Mouse (Mus musculus) limb, embryonic 12.5 days (tissue): ENCODE data around the gene Exoc3l2. TPM values are rescaled to one million over a fixed set of nuclear protein-coding genes. Genes with fewer than 3 reads are reported as not detected.

Experiments used
- ATAC-seq: fragments of 200-750 bp; cut with Nextera tagmentation; 2 replicates; pipeline ENCODE4 v1.8.0; 2017; ENCODE audit warnings: low read depth, moderate TSS enrichment; ENCODE audit not compliant: insufficient number of reproducible peaks, insufficient read depth, low FRiP score, low TSS enrichment
- H3K27ac ChIP-seq: fragments of 300-500 bp; sonication (generic); 2 replicates; pipeline ENCODE4 v1.5.1; 2016; ENCODE audit warnings: mild to moderate bottlenecking, moderate library complexity
- H3K27me3 ChIP-seq: fragments of 300-500 bp; sonication (generic); 2 replicates; pipeline ENCODE4 v1.6.1; 2016; ENCODE audit warnings: mild to moderate bottlenecking, moderate library complexity
- H3K36me3 ChIP-seq: fragments of 300-500 bp; sonication (generic); 2 replicates; pipeline ENCODE4 v1.6.1; 2016; ENCODE audit warnings: mild to moderate bottlenecking, moderate library complexity
- H3K4me1 ChIP-seq: fragments of 300-500 bp; sonication (generic); replicated peaks from 2 replicates; pipeline ENCODE4 v1.6.1; 2016
- H3K4me2 ChIP-seq: fragments of 300-500 bp; sonication (generic); 2 replicates; pipeline ENCODE4 v1.6.1; 2016; ENCODE audit warnings: mild to moderate bottlenecking, moderate library complexity
- H3K4me3 ChIP-seq: fragments of 300-500 bp; sonication (generic); replicated peaks from 2 replicates; pipeline ENCODE4 v1.5.1; 2016; ENCODE audit warnings: mild to moderate bottlenecking
- H3K9ac ChIP-seq: fragments of 300-500 bp; sonication (generic); replicated peaks from 2 replicates; pipeline ENCODE4 v1.6.1; 2016; ENCODE audit warnings: mild to moderate bottlenecking, moderate library complexity
- H3K9me3 ChIP-seq: fragments of 300-500 bp; sonication (generic); 2 replicates; pipeline ENCODE4 v1.6.1; 2016; ENCODE audit warnings: mild to moderate bottlenecking, moderate library complexity
- WGBS: fragments of 180-500 bp; shearing (Covaris S2); methylation state at CpG from one replicate; pipeline ENCODE4 v1.1.7; 2016; 5-methylcytosine and 5-hydroxymethylcytosine counted together
- polyA plus RNA-seq: library from polyadenylated mRNA; unstranded; fragments of >200 nt; fragmentation: Nextera tagmentation; extraction: Ambion mirVana; gene quantifications from 2 replicates; pipeline ENCODE4 v1.2.1, GENCODE M21; 2016

Exoc3l2 gene
- polyA plus RNA-seq, 1 experiment from 2014 or later = 1.5 TPM

GRCm38 (mm10) chr7:19546007-19546406 lies 82.9 kb downstream of the Exoc3l2 start:
- H3K9me3 ChIP-seq = no peaks in the 10 kb centered on the region
- H3K4me3 ChIP-seq = no peak overlapping the region
- H3K4me2 ChIP-seq = no peak overlapping the region
- no peak overlapping the region for H3K9ac ChIP-seq
- no peaks in the 10 kb centered on the region for H3K27me3 ChIP-seq
- peaks cover 25% of the 10 kb centered on the region; the same call in 1 of the 2 replicates for H3K36me3 ChIP-seq
- peaks cover 21% of the 10 kb centered on the region; the same call in 1 of the 2 replicates for H3K4me1 ChIP-seq
- ATAC-seq = no peak
- no peak overlapping the region for H3K27ac ChIP-seq
- 69% methylated on average over 3 of the region's 3 CpGs for WGBS

Other genes with a start within 250 kb of the Exoc3l2 start
- 38.7 and 39.5 TPM in 2 replicates for gene Opa3, start 235.0 kb upstream of the Exoc3l2 start, polyA plus RNA-seq
- 66.4 and 68.8 TPM in 2 replicates for gene Vasp, start 191.5 kb upstream of the Exoc3l2 start, polyA plus RNA-seq
- not detected in 2 replicates for gene Ppm1n, start 183.3 kb upstream of the Exoc3l2 start, polyA plus RNA-seq
- gene Rtn2, start 180.7 kb upstream of the Exoc3l2 start, polyA plus RNA-seq = 12.4 and 12.8 TPM in 2 replicates
- 0.18 and 0.20 TPM in 2 replicates for gene Fosb, start 153.3 kb upstream of the Exoc3l2 start, polyA plus RNA-seq
- gene Ercc1, start 118.6 kb upstream of the Exoc3l2 start, polyA plus RNA-seq = 92.3 and 105 TPM in 2 replicates
- 28.4 TPM in 2 replicates for gene Cd3eap, start 103.8 kb upstream of the Exoc3l2 start, polyA plus RNA-seq
- gene Ppp1r13l, start 103.6 kb upstream of the Exoc3l2 start, polyA plus RNA-seq = 7.1 and 9.3 TPM in 2 replicates
- gene Ercc2, start 81.3 kb upstream of the Exoc3l2 start, polyA plus RNA-seq = 22.9 and 23.8 TPM in 2 replicates
- 6.7 and 7.8 TPM in 2 replicates for gene Klc3, start 59.2 kb upstream of the Exoc3l2 start, polyA plus RNA-seq
- gene Ckm, start 58.6 kb upstream of the Exoc3l2 start, polyA plus RNA-seq = 0.25 and 0.42 TPM in 2 replicates
- 13.5 and 13.6 TPM in 2 replicates for gene Mark4, start 4.5 kb upstream of the Exoc3l2 start, polyA plus RNA-seq
- 3.6 and 4.1 TPM in 2 replicates for gene Bloc1s3, start 45.0 kb downstream of the Exoc3l2 start, polyA plus RNA-seq
- 79.4 and 80.0 TPM in 2 replicates for gene Trappc6a, start 45.1 kb downstream of the Exoc3l2 start, polyA plus RNA-seq
- gene Nkpd1, start 54.5 kb downstream of the Exoc3l2 start, polyA plus RNA-seq = 0.14 TPM in 1 of 2 replicates, not detected in the other
- gene Ppp1r37, start 99.7 kb downstream of the Exoc3l2 start, polyA plus RNA-seq = 33.2 and 39.7 TPM in 2 replicates
- gene Zfp296, start 114.0 kb downstream of the Exoc3l2 start, polyA plus RNA-seq = 0.38 and 0.61 TPM in 2 replicates
- gene Gemin7, start 114.3 kb downstream of the Exoc3l2 start, polyA plus RNA-seq = 167 and 170 TPM in 2 replicates
- 77.4 and 78.4 TPM in 2 replicates for gene Clasrp, start 141.2 kb downstream of the Exoc3l2 start, polyA plus RNA-seq
- 5.8 and 7.3 TPM in 2 replicates for gene Relb, start 166.1 kb downstream of the Exoc3l2 start, polyA plus RNA-seq
- 92.6 and 94.2 TPM in 2 replicates for gene Clptm1, start 201.7 kb downstream of the Exoc3l2 start, polyA plus RNA-seq
- gene Apoc2, start 214.6 kb downstream of the Exoc3l2 start, polyA plus RNA-seq = 0.97 TPM in 1 of 2 replicates, not detected in the other
- not detected in 2 replicates for gene Gm44805, start 218.1 kb downstream of the Exoc3l2 start, polyA plus RNA-seq
- gene Apoc4, start 218.1 kb downstream of the Exoc3l2 start, polyA plus RNA-seq = not detected in 2 replicates
- gene Apoc1, start 229.3 kb downstream of the Exoc3l2 start, polyA plus RNA-seq = 4.6 and 7.0 TPM in 2 replicates
- 114 and 131 TPM in 2 replicates for gene Apoe, start 235.9 kb downstream of the Exoc3l2 start, polyA plus RNA-seq